In genomic region chr10:51596928-51597635, GRCm38 (mm10) we compare ENCODE assay signal across 20 mouse cellular contexts. TPM values are rescaled to one million over a fixed set of nuclear protein-coding genes. Genes with fewer than 3 reads are reported as not detected.
"Had no signal": no experiment of that assay in that cellular context is flagged by ENCODE, and none has a peak within 500 bp of the region (broad histone marks: within the 10 kb centered on the region; RNA-seq: fewer than 3 reads in every experiment).

No protein-coding gene starts in this region.

- H3K4me1 ChIP-seq: limb, embryonic 13.5 days; midbrain, embryonic 12.5 days had no signal

- H3K9ac ChIP-seq: limb, embryonic 13.5 days; midbrain, embryonic 12.5 days had no signal

- H3K27me3 ChIP-seq: limb, embryonic 13.5 days; midbrain, embryonic 12.5 days had no signal

- ATAC-seq: midbrain, embryonic 16.5 days had no signal

- H3K4me2 ChIP-seq: limb, embryonic 13.5 days; midbrain, embryonic 12.5 days had no signal

- H3K9me3 ChIP-seq: limb, embryonic 13.5 days; midbrain, embryonic 12.5 days had no signal

- H3K27ac ChIP-seq: kidney, postnatal 0 days; layer of hippocampus, adult 2 months; limb, embryonic 13.5 days; midbrain, embryonic 12.5 days had no signal

- H3K36me3 ChIP-seq: limb, embryonic 13.5 days; midbrain, embryonic 12.5 days had no signal

- H3K4me3 ChIP-seq: layer of hippocampus, adult 2 months; limb, embryonic 13.5 days; midbrain, embryonic 12.5 days had no signal

- DNase-seq: kidney, adult 11 months; kidney, adult 9 months; kidney, postnatal 4 days; left cerebral cortex, postnatal 4 days; lung, postnatal 10 days; spleen, adult 18-20 months; thymus, adult 18-20 months; thymus, postnatal 14 days had no signal

RNA-seq across cellular contexts. Expression of gene Fam162b, which starts 6.8 kb away (rescaled TPM):
- total RNA-seq: layer of hippocampus, adult 2 months; left cerebral cortex, postnatal 10 days; liver, adult 2 months; megakaryocyte-erythroid progenitor cell, adult 5-6 weeks had no signal
- polyA plus RNA-seq: liver, adult 2 months; urinary bladder, adult 2 months had no signal

RNA-seq across cellular contexts. Expression of gene Gprc6a, which starts 34.2 kb away (rescaled TPM):
- total RNA-seq: layer of hippocampus, adult 2 months; layer of hippocampus, postnatal 10 days; left cerebral cortex, postnatal 10 days; left cerebral cortex, postnatal 4 days; liver, adult 2 months; megakaryocyte-erythroid progenitor cell, adult 5-6 weeks had no signal
- polyA plus RNA-seq: intestine, embryonic 14.5 days; limb, embryonic 13.5 days; liver, adult 2 months; midbrain, embryonic 12.5 days; neural tube, embryonic 14.5 days; urinary bladder, adult 2 months had no signal
